Mouse (Mus musculus): ENCODE results near the gene Trpc7.

DNA sequence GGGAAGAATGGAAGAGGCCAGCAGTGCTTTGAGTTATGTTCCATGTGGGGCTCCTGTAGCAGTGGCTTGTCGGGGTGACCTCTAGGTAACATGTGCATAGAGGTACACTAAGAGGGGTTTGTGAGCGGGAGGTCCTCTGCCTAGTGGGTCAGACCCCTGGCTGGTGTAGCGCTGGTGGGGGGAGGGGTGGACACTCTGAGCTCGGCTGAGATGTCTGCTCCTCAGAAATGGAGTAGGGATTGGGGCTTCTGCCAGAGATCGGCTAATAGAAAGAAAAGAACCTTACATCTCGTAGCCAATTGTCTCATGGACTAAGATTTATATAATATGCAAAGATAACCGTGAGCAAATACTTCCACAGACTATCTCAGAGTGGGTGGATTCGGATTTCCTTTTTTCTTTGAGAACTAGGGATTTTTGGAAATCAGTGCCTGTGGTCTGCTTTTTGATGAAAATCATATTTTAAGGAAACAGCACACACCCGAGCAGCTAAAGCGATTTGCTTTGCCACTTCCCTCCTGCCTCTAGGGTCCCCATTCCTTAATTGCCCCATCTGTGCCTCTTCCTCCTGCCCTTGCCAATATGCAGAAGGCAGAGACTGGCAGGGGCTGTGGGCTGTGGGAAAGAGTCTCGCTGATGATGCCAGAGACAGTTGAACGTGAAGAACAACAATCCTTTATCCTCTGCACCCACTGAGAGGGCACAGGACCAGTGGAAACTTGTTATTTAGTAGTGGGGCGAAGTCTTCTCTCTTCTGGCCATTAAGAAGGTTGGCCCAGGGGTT is 133.2 kb downstream of the Trpc7 start:
- TF ChIP-seq POLR2A (IDR thresholded peaks at IDR 0.05; ENCODE audit: extremely low read depth, insufficient read depth, low read length) = no peak
- no peak for TF ChIP-seq CTCF (IDR thresholded peaks at IDR 0.05; ENCODE audit: low read depth, low read length)

Data from liver, adult 2 months (tissue).